Mouse (Mus musculus) C2C12 (cell line): ENCODE results near the gene Zyg11b.

ENCODE experiments used
- CTCF ChIP-seq: IDR thresholded peaks from one replicate; pipeline ENCODE4 v1.5.1; 2011; ENCODE audit not compliant: control insufficient read depth, insufficient read depth, insufficient read length
- USF1 ChIP-seq: IDR thresholded peaks from one replicate; pipeline ENCODE4 v1.6.1; 2011; ENCODE audit warnings: low read depth, mild to moderate bottlenecking, control low read depth, moderate library complexity

- TF ChIP-seq CTCF (no peak), USF1 (no peak)
Observed at GRCm38 (mm10) chr4:108317656-108318605, 17.0 kb upstream of the Zyg11b start.
